Mouse (Mus musculus) CD4-positive helper T cell, adult 2 months (primary cell): ENCODE measurements around the gene Magi3.

ENCODE experiments used
- DNase-seq: peaks from one replicate; pipeline ENCODE4 v3.0.0-alpha.2; 2012; ENCODE audit warnings: low read depth, missing footprints, low spot score

Magi3 gene

GRCm38 (mm10) chr3:104189823-104190222 lies 30.4 kb downstream of the Magi3 start:
- DNase-seq, result no peak

- DNase-seq, result no peak
These were observed 30.9 kb downstream of the Magi3 start for GRCm38 (mm10) chr3:104189234-104189633.

- DNase-seq, result no peak
These were observed 35.9 kb downstream of the Magi3 start for GRCm38 (mm10) chr3:104184270-104184669.

GRCm38 (mm10) chr3:104183656-104184055 lies 36.5 kb downstream of the Magi3 start:
- no peak for DNase-seq

GRCm38 (mm10) chr3:104182711-104183110 lies 37.5 kb downstream of the Magi3 start:
- DNase-seq, result no peak

- no peak for DNase-seq
These were observed 58.8 kb downstream of the Magi3 start for GRCm38 (mm10) chr3:104161347-104161746.

GRCm38 (mm10) chr3:104160603-104161002 lies 59.6 kb downstream of the Magi3 start:
- DNase-seq, result no peak

- DNase-seq, result no peak
These were observed 70.0 kb downstream of the Magi3 start for GRCm38 (mm10) chr3:104150146-104150545.

- no peak for DNase-seq
These were observed 77.8 kb downstream of the Magi3 start for GRCm38 (mm10) chr3:104142376-104142775.

GRCm38 (mm10) chr3:104138953-104139450 lies 81.2 kb downstream of the Magi3 start:
- DNase-seq, result no peak

GRCm38 (mm10) chr3:104125628-104126027 lies 94.5 kb downstream of the Magi3 start:
- no peak for DNase-seq

GRCm38 (mm10) chr3:104123846-104124245 lies 96.3 kb downstream of the Magi3 start:
- DNase-seq, result no peak

- no peak for DNase-seq
These were observed 110.7 kb downstream of the Magi3 start for GRCm38 (mm10) chr3:104109478-104109877.

- peak; percentile 62 for DNase-seq
These were observed 115.2 kb downstream of the Magi3 start for GRCm38 (mm10) chr3:104104942-104105341.

GRCm38 (mm10) chr3:104101721-104102120 lies 118.5 kb downstream of the Magi3 start:
- no peak for DNase-seq

GRCm38 (mm10) chr3:104101249-104101648 lies 118.9 kb downstream of the Magi3 start:
- no peak for DNase-seq

GRCm38 (mm10) chr3:104095936-104096335 lies 124.2 kb downstream of the Magi3 start:
- no peak for DNase-seq

- no peak for DNase-seq
These were observed 125.5 kb downstream of the Magi3 start for GRCm38 (mm10) chr3:104094646-104095045.

- DNase-seq, result peak; percentile 23
These were observed 127.4 kb downstream of the Magi3 start for GRCm38 (mm10) chr3:104092759-104093158.

- DNase-seq, result no peak
These were observed 138.1 kb downstream of the Magi3 start for GRCm38 (mm10) chr3:104082031-104082430.

GRCm38 (mm10) chr3:104078725-104079124 lies 141.4 kb downstream of the Magi3 start:
- DNase-seq, result no peak

- DNase-seq, result no peak
These were observed 150.8 kb downstream of the Magi3 start for GRCm38 (mm10) chr3:104069395-104069794.

- DNase-seq, result no peak
These were observed 161.1 kb downstream of the Magi3 start for GRCm38 (mm10) chr3:104059001-104059622.

- DNase-seq, result no peak
These were observed 187.4 kb downstream of the Magi3 start for GRCm38 (mm10) chr3:104032747-104033146.
